Mouse (Mus musculus): ENCODE measurements at regions not wholly inside any gene's neighbourhood (a gene's known extent, or its start where the extent isn't known, plus 50 kb on each side); places are given as distances from the start of the nearest gene placed in this dataset.

DNA sequence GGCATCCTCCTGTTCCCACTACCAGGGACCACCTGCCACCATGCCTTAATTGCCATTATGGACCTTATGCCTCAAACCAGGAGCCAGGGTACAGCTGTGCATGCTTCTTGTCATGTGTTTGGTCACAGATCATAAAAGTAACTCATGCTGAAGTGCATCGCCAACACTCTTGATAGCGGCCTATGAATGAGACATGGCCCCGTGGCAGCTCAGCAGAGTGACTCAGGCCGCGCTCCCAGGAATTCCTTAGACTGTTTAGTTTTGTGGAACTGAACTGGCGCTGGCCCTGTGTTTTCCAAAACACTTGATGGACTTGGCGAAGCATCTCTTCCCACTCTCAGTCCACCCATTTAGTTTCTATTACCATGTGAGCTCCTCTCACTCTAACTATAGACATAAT is 51.1 kb upstream of the Ednrb start:
- H3K4me1 ChIP-seq (ENCODE audit: control insufficient read depth, insufficient read depth, low read length) = peaks cover 2% of the 10 kb centered on the region; the same call in 1 of the 2 replicates
- H3K27ac ChIP-seq (ENCODE audit: insufficient read depth, low read length) = no peak overlapping the region
- TF ChIP-seq CTCF (IDR thresholded peaks at IDR 0.05; ENCODE audit: extremely low read depth, insufficient read depth, low read length) = no peak
- no peak for TF ChIP-seq POLR2A (IDR thresholded peaks at IDR 0.05; ENCODE audit: extremely low read depth, insufficient read depth, low read length)
- no peak overlapping the region for H3K4me3 ChIP-seq (ENCODE audit: insufficient read depth, low read length)
